Mouse (Mus musculus): Measurements from ENCODE around the gene Vpreb3. TPM values are rescaled to one million over a fixed set of nuclear protein-coding genes. Genes with fewer than 3 reads are reported as not detected.

Vpreb3 gene
- polyA plus RNA-seq (2015; fragmentation: Nextera tagmentation; extraction: Ambion mirVana), result 0.57 and 1.2 TPM in 2 replicates

DNA sequence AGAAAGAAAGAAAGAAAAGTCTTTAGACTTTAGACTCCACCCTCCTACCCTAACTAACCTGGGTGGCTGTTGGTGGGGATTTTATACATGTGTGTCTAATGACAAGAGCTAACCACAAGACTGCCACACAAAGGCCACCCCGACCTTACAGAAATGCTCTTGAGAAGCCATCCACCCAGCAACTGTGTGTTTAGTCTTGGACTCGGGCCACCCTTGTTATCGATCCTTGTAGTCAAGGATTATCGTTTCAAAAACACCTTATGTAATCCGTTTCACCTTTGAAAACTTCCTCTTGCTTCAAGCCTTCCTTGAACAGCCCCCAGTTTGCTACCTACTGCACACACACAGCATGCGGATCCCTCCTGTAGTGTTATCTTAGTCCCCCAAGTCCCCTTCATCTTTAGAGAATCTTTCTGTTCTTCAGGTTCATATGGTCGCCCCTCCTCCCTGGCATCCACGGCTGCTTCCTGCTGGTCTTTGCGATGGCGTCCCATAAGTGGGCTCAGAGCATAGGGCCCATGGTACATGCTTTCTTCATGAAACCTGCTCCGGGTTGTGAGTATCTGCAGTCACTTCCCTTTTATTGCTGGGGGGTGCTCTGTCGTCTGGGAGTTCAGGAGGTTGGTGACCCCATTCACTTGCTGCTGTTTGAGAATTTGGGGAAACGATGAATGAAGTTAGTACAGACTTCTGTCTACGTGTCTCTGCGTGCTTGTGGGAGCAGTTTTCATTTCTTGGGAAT is at the start of gene Vpreb3:
TSS of gene Vpreb3 (plus strand) at position 322 of the 742 bp plus-strand sequence.
- H3K4me1 ChIP-seq, result peaks cover 27% of the 10 kb centered on the region
- peak within 1 kb of the TSS; percentile 78 for H3K27ac ChIP-seq
- H3K27me3 ChIP-seq, result no peaks in the 10 kb centered on the region
- H3K4me2 ChIP-seq, result 0 out of 2 replicates have a peak within 1 kb of the TSS, but pooled peaks have one; percentile 25
- no peak within 1 kb of the TSS for H3K9ac ChIP-seq
- H3K4me3 ChIP-seq (replicated peaks), result no peak within 1 kb of the TSS
- 83% methylated on average over 15 of the region's 15 CpGs for WGBS
- no peaks in the 10 kb centered on the region for H3K36me3 ChIP-seq
- H3K9me3 ChIP-seq (replicated peaks), result no peaks in the 10 kb centered on the region
- no peak for ATAC-seq (replicated peaks; ENCODE audit: low FRiP score)

DNA sequence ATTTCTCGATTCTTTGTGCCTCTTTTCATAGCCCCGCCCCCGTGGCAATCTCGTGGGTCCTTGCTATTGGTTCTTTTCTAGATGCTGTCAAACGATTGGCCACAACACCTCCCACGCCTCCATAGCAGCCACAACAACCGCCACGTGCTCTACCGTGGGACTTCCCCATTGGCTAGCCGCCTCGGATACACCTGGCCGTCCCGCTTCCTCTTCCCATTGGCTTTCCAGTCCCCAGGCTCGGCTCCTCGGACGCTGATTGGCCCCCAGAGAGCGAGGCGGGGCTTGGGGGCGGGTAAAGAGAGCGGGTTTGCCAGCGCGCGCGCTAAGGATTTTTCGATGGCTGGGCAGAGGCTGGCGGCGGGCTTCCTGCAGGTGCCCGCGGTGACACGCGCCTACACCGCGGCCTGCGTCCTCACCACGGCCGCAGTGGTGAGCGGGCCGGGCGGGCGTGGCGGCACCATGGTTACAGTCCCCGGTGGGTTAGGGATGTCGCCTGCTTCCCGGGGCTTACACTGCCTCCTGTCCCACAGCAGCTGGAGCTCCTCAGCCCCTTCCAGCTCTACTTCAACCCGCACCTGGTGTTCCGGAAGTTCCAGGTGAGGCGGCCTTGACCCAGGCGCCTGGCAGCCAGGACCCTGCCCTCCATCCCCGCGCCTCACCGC is 49.6 kb upstream of the Vpreb3 start, which contains the start of gene Derl3:
TSS of gene Derl3 (plus strand) at position 325 of the 662 bp plus-strand sequence.
- whole genome bisulfite sequencing, result 1% methylated on average over 50 of the region's 51 CpGs

DNA sequence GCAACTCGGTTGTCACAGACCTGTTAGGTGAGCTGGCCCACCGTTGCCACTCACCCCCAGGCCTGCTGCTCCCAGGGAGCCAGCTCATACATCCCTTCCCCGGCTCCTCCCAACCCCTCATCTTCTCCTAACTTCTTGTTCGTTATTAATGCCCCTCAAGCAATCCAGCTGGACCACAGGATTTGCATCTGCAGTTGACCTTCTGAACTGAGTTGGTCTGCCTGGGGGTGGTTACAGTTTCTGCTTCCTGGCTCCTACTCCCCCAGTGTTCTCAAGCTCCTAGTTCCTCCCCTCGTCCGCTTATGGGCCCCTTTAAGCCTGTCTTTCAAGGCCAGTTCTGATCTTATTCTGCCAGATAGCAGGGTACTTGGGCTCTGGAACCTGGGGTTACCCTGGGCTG is 48.3 kb upstream of the Vpreb3 start:
- Histone ChIP-seq H3K27ac (no peak overlapping the region), H3K4me1 (peaks cover 23% of the 10 kb centered on the region), H3K4me3 (replicated peaks) (no peak overlapping the region), H3K9ac (no peak overlapping the region), H3K4me2 (no peak overlapping the region), H3K9me3 (replicated peaks) (no peaks in the 10 kb centered on the region), H3K27me3 (no peaks in the 10 kb centered on the region), H3K36me3 (peaks cover 52% of the 10 kb centered on the region)
- no peak for ATAC-seq (replicated peaks; ENCODE audit: low FRiP score)
- 61% methylated on average over 6 of the region's 6 CpGs for WGBS

More for the DNA sequence above, 49.6 kb upstream of the Vpreb3 start, which contains the start of gene Derl3:
- Histone ChIP-seq H3K4me2 (peak within 1 kb of the TSS; percentile 94), H3K27ac (peak within 1 kb of the TSS; percentile 42), H3K4me3 (replicated peaks) (peak within 1 kb of the TSS; percentile 51), H3K36me3 (peaks cover 39% of the 10 kb centered on the region), H3K9ac (peak within 1 kb of the TSS; percentile 11; the same call in 1 of the 2 replicates), H3K27me3 (no peaks in the 10 kb centered on the region), H3K9me3 (replicated peaks) (no peaks in the 10 kb centered on the region), H3K4me1 (peaks cover 31% of the 10 kb centered on the region)
- ATAC-seq (replicated peaks; ENCODE audit: low FRiP score), result peak; percentile 99

DNA sequence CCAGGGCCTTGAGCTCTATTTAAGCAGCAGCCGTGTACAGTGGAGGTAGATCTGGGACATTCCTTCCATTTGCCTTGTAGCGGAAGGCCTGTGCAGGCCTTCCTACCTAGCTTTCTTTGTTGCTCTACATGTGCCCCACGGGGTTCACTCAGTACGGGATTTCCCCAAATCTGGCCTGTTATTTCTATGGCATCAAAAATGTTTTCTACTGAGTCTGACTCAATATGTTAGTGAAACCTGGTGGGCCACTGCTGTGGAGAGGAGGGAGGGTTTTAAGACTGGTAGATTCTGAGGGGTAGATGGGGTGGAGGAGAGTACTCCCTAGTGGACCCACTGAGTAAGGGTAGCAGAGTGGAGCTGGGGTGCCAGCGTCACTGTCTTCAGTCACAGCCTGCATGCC is 47.1 kb upstream of the Vpreb3 start:
- H3K4me1 ChIP-seq, result peaks cover 14% of the 10 kb centered on the region
- H3K4me3 ChIP-seq (replicated peaks), result no peak overlapping the region
- no peaks in the 10 kb centered on the region for H3K9me3 ChIP-seq (replicated peaks)
- H3K27ac ChIP-seq, result no peak overlapping the region
- no peak overlapping the region for H3K9ac ChIP-seq
- ATAC-seq (replicated peaks; ENCODE audit: low FRiP score), result no peak
- H3K4me2 ChIP-seq, result no peak overlapping the region
- 96% methylated on average over 5 of the region's 5 CpGs for WGBS
- H3K36me3 ChIP-seq, result peaks cover 62% of the 10 kb centered on the region
- H3K27me3 ChIP-seq, result no peaks in the 10 kb centered on the region

DNA sequence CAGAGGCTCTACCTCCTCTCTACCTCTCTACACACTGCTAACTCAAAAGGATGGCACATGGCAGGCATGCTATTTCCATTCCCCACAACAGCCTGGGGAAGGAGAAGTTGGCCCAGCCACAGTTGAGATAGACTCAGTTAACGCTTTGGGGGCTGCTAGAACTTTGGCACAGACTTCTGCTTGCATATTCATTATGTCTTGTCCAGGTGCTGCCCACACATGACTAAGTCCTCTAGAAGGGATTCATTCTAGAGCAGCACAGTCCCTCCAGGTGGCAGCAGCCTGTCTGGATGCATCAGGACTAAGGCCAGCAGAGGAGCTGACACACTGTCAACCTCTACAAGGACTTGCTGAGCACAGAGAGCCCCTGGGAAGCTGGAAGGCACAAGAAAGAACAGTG is 46.6 kb upstream of the Vpreb3 start:
- ATAC-seq (replicated peaks; ENCODE audit: low FRiP score), result no peak
- no peak overlapping the region for H3K27ac ChIP-seq
- H3K4me2 ChIP-seq, result no peak overlapping the region
- no peak overlapping the region for H3K4me3 ChIP-seq (replicated peaks)
- 89% methylated on average over 1 of the region's 1 CpGs for WGBS
- H3K4me1 ChIP-seq, result peaks cover 14% of the 10 kb centered on the region
- peaks cover 67% of the 10 kb centered on the region for H3K36me3 ChIP-seq
- no peaks in the 10 kb centered on the region for H3K9me3 ChIP-seq (replicated peaks)
- H3K27me3 ChIP-seq, result no peaks in the 10 kb centered on the region
- no peak overlapping the region for H3K9ac ChIP-seq

DNA sequence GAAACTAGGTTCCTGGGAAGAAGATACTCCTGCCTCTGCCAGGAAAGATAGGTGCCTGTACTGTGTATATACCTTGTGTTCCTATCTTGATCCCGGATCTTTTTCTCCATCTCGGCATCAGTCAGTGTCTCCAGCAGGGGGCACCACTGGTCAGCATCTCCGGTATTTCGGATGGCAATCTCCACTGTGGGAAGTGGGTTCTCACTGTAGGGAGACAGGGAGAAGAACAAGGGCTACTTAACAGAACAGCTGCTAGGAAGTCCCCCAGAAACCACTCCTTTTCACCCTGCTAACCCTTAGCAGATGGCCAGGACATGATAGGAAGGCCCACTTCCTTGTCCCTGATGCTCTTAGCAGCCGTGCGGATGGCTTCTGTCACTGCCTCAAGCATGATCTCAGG is 45.5 kb upstream of the Vpreb3 start:
- Histone ChIP-seq H3K9me3 (replicated peaks) (no peaks in the 10 kb centered on the region), H3K27ac (no peak overlapping the region), H3K27me3 (no peaks in the 10 kb centered on the region), H3K9ac (no peak overlapping the region), H3K4me2 (no peak overlapping the region), H3K36me3 (peaks cover 79% of the 10 kb centered on the region), H3K4me1 (peaks cover 14% of the 10 kb centered on the region), H3K4me3 (replicated peaks) (no peak overlapping the region)
- ATAC-seq (replicated peaks; ENCODE audit: low FRiP score), result no peak
- 41% methylated on average over 6 of the region's 6 CpGs for WGBS

DNA sequence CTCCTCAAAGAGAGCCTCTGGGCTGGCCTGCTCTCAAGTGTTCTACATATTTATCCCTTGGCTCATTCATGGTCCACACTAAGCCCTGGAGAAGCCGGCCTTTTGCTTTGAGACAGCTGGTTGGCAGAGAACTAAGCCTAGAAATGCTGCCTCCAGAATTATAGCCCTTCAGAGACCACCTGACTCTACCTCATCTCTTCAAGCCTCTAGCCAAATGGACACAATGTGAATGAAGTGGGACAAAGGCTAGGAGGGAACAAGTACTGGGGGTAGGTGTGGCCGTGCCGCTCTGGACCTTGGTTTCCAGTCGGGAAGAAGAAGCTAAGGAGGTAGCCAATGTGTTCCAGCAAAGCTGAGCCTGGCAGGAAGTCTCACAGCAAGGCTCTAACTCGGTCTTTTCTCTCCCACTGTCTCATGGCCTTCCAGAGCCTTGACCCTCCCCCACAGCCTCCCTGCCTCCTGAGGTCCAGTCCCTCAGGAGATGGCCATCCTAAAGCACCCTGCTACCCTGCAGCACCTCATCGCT is 44.8 kb upstream of the Vpreb3 start:
- no peak overlapping the region for H3K4me2 ChIP-seq
- H3K9ac ChIP-seq, result no peak overlapping the region
- no peaks in the 10 kb centered on the region for H3K27me3 ChIP-seq
- peaks cover 86% of the 10 kb centered on the region for H3K36me3 ChIP-seq
- 78% methylated on average over 6 of the region's 6 CpGs for WGBS
- no peak for ATAC-seq (replicated peaks; ENCODE audit: low FRiP score)
- peaks cover 12% of the 10 kb centered on the region for H3K4me1 ChIP-seq
- H3K4me3 ChIP-seq (replicated peaks), result no peak overlapping the region
- no peaks in the 10 kb centered on the region for H3K9me3 ChIP-seq (replicated peaks)
- H3K27ac ChIP-seq, result no peak overlapping the region

DNA sequence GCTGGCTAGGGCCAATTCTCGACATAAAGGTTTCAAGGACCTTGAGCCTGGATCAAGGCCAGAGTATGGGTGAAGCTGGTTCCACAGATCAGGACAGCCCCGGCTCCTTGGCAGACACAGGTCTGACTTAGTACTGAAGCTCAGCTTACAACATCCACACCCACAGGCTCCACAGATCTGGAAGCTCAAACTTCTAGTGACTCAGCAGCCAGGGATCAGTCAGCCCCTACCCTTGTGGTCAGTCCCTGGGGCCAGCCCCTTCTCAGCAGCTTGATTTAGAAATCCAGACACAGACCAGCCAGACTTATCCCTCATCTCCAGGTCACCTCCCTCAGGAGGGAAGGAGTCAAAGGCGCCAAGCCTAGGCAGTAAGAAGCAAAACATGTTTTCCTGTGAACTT is 44.0 kb upstream of the Vpreb3 start:
- ATAC-seq (replicated peaks; ENCODE audit: low FRiP score), result 0 out of 2 replicates have a peak, but pooled peaks have one; percentile 49
- 67% methylated on average over 3 of the region's 3 CpGs for WGBS

DNA sequence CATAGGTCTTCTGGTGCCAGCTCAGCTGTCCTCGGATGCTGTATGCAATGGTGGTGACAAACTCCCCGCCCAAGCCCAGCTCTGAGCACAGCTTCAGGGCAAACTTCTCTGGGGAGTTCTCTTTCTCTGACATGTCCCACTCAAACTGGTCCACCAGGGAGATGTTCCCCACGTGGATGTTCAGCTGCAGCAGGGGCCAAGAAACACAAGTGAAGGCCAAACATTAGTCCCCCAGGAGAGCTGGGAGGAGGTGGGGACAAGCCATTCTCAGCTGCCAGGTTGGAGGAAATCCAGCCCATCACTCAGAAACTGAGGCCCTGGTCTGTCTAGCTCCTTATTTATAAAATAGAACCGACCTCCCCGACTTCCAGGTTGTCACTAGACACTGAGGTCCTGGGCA is 38.5 kb upstream of the Vpreb3 start:
- H3K4me3 ChIP-seq (replicated peaks), result no peak overlapping the region
- H3K9me3 ChIP-seq (replicated peaks), result no peaks in the 10 kb centered on the region
- no peak overlapping the region for H3K4me2 ChIP-seq
- 87% methylated on average over 5 of the region's 5 CpGs for WGBS
- no peak for ATAC-seq (replicated peaks; ENCODE audit: low FRiP score)
- no peak overlapping the region for H3K27ac ChIP-seq
- no peaks in the 10 kb centered on the region for H3K27me3 ChIP-seq
- H3K9ac ChIP-seq, result no peak overlapping the region
- no peaks in the 10 kb centered on the region for H3K4me1 ChIP-seq
- H3K36me3 ChIP-seq, result peaks cover 93% of the 10 kb centered on the region

More for the DNA sequence above, 44.0 kb upstream of the Vpreb3 start:
- H3K4me2 ChIP-seq, result no peak overlapping the region
- peaks cover 92% of the 10 kb centered on the region for H3K36me3 ChIP-seq
- no peak overlapping the region for H3K4me3 ChIP-seq (replicated peaks)
- H3K4me1 ChIP-seq, result peaks cover 5% of the 10 kb centered on the region; the same call in 1 of the 2 replicates
- H3K9ac ChIP-seq, result no peak overlapping the region
- H3K27me3 ChIP-seq, result no peaks in the 10 kb centered on the region
- no peaks in the 10 kb centered on the region for H3K9me3 ChIP-seq (replicated peaks)
- 0 out of 2 replicates have a peak overlapping the region, but pooled peaks have one; percentile 0 for H3K27ac ChIP-seq

DNA sequence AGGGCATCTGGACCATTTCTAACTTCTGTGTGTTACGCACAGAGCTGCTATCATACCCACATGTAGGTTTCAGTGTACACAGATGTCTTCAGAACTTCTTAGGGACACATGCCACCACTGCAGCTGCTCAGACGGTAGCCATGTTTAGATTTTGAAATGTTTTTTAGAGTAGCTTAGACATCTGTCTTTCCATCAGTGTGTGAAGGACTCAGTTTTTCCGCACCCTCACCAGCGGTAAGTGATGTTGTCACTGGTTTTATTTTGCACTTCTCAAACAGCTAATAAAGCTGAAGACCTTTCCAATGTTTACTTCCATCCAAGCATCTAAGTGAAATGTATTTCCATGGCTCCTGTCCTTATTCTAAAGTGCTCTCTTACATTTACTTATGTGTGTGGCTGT is 36.0 kb upstream of the Vpreb3 start:
- Histone ChIP-seq H3K27me3 (no peaks in the 10 kb centered on the region), H3K9me3 (replicated peaks) (no peaks in the 10 kb centered on the region), H3K36me3 (peaks cover 93% of the 10 kb centered on the region), H3K27ac (no peak overlapping the region), H3K4me2 (no peak overlapping the region), H3K9ac (no peak overlapping the region), H3K4me1 (no peaks in the 10 kb centered on the region), H3K4me3 (replicated peaks) (no peak overlapping the region)
- 94% methylated on average over 4 of the region's 4 CpGs for WGBS
- no peak for ATAC-seq (replicated peaks; ENCODE audit: low FRiP score)

DNA sequence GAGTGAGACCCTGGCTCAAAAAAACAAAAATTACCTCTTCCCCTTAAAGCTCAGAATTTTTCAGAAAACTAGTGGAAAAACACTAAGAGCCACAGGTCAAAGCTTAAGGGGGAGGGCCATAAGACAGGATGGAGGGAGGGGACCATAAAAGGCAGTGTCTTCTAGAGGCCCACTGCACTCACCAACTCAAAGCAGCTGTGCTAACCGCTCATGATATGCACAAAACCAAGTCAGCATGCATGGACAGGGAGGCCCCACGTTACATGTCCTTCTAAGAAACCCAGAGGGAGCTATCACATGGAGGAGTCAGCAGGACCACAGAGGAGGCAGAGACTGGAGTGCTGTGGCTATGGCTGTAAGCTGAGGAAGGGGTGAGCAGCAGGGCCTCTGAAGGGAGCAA is 32.2 kb upstream of the Vpreb3 start:
- 73% methylated on average over 2 of the region's 2 CpGs for WGBS

DNA sequence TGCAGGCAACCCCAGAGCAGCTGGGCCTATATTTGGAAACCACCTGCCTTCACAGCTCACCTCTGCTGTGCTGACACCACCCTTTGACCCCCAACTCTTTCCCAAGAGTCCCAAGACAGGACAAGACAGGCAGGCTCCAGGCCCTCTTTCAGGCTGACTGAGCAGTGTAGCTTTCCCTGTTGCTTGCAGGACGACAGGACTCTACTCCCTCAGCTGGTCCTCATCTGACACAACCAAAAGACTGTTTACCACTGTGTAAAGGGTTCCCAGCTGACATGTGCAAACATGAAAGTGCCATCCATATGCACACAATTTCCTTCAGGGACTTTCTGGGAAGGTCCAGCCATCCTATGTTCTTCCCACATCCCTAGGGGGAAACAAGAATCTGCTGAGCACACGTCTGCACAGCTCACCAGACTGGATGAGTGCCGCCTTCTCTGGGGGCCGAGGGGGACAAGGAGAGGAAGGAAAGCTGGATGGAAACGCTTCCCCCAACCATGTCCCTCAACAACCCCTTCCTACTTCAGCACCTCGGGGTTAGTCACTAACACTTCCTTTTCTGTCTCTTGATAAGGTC is 29.8 kb upstream of the Vpreb3 start:
- Histone ChIP-seq H3K4me1 (no peaks in the 10 kb centered on the region), H3K9ac (no peak overlapping the region), H3K27ac (no peak overlapping the region), H3K4me3 (replicated peaks) (no peak overlapping the region), H3K27me3 (no peaks in the 10 kb centered on the region), H3K4me2 (no peak overlapping the region), H3K36me3 (peaks cover 79% of the 10 kb centered on the region), H3K9me3 (replicated peaks) (no peaks in the 10 kb centered on the region)
- no peak for ATAC-seq (replicated peaks; ENCODE audit: low FRiP score)
- 74% methylated on average over 6 of the region's 6 CpGs for WGBS

More for the DNA sequence above, 32.2 kb upstream of the Vpreb3 start:
- H3K9me3 ChIP-seq (replicated peaks), result no peaks in the 10 kb centered on the region
- H3K4me3 ChIP-seq (replicated peaks), result no peak overlapping the region
- peaks cover 86% of the 10 kb centered on the region for H3K36me3 ChIP-seq
- ATAC-seq (replicated peaks; ENCODE audit: low FRiP score), result no peak
- H3K27ac ChIP-seq, result no peak overlapping the region
- H3K27me3 ChIP-seq, result no peaks in the 10 kb centered on the region
- no peak overlapping the region for H3K4me2 ChIP-seq
- no peak overlapping the region for H3K9ac ChIP-seq
- no peaks in the 10 kb centered on the region for H3K4me1 ChIP-seq

Data from kidney, embryonic 15.5 days (tissue).